Mouse (Mus musculus): Measurements from ENCODE around the gene 1110057P08Rik. TPM values are rescaled to one million over a fixed set of nuclear protein-coding genes. Genes with fewer than 3 reads are reported as not detected.
"Not testable (repeated sequence)": the region's sequence is repeated elsewhere in the genome, so short reads cannot be mapped to it uniquely, and the experiment has no call there.

The 1110057P08Rik gene
- polyA plus RNA-seq (2015; fragmentation: Nextera tagmentation; extraction: Ambion mirVana): not detected in 2 replicates

DNA sequence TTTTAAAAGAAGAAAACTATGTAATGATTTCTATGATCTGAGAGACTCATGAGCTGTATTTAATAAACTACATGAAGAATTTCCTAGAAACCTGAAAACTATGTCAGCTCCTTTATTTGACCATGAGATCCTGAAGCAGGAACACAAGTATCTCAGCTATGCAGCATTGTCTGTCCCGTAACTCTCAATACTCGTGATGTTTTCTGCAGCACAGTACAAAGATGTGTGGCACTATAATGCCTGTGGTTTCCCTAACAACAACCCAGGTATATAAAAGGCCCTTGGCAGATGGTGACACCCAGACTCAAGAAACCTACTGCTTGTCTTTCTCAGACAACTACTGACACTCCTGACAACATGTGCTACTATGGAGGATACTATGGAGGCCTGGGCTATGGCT lies at the start of gene 1110057P08Rik:
TSS of gene 1110057P08Rik (plus strand) at position 301 of the 400 bp plus-strand sequence.
- no peak within 1 kb of the TSS for H3K4me2 ChIP-seq
- ATAC-seq (ENCODE audit: insufficient read depth, low FRiP score, low read depth): no peak
- 77% methylated on average over 2 of the region's 2 CpGs for WGBS
- no peak within 1 kb of the TSS for H3K9ac ChIP-seq
- no peaks in the 10 kb centered on the region for H3K4me1 ChIP-seq
- H3K36me3 ChIP-seq: no peaks in the 10 kb centered on the region
- no peak within 1 kb of the TSS for H3K27ac ChIP-seq
- H3K9me3 ChIP-seq: no peaks in the 10 kb centered on the region
- no peak within 1 kb of the TSS for H3K4me3 ChIP-seq (replicated peaks)
- no peaks in the 10 kb centered on the region for H3K27me3 ChIP-seq (replicated peaks)

DNA sequence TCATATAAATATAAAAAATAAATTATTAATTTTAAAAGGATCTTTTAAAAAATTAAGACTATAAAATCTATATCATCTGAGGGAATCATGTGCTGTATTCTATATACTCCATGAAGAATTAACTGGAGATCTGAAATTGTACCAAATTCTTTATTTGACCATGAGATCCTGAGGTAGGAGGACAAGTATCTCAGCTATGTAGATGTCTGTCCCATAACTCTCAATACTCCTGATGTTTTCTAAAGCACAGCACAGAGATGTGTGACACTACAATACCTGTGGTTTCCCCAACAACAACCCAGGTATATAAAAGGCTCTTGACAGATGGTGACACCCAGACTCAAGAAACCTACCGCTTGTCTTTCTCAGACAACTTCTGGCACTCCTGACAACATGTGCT lies 34.0 kb upstream of the 1110057P08Rik start, which contains the start of gene Gm6358:
TSS of gene Gm6358 (plus strand) at position 301 of the 400 bp plus-strand sequence.
- Histone ChIP-seq H3K27me3 (replicated peaks) (no peaks in the 10 kb centered on the region), H3K4me2 (no peak within 1 kb of the TSS), H3K9ac (no peak within 1 kb of the TSS), H3K27ac (no peak within 1 kb of the TSS), H3K4me1 (no peaks in the 10 kb centered on the region), H3K36me3 (no peaks in the 10 kb centered on the region), H3K9me3 (no peaks in the 10 kb centered on the region), H3K4me3 (replicated peaks) (no peak within 1 kb of the TSS)
- 95% methylated on average over 1 of the region's 1 CpGs for WGBS
- ATAC-seq (ENCODE audit: insufficient read depth, low FRiP score, low read depth): no peak

DNA sequence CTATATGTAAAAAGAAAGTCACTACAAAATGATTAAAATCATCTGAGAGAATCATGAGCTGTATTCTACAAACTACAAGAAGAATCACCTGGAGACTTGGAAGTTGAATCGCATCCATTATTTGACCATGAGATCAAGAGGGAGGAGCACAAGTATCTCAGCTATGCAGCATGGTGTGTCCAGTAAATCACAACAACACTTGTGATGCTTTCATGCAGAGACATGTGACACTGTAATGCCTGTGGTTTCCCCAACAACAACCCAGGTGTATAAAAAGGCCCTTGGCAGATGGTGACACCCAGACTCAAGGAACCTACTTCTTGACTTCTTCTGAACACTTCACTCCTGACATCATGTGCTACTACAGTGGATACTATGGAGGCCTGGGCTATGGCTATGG lies 23.7 kb upstream of the 1110057P08Rik start, which contains the start of gene Gm10061:
TSS of gene Gm10061 (plus strand) at position 301 of the 400 bp plus-strand sequence.
- no peaks in the 10 kb centered on the region for H3K4me1 ChIP-seq
- H3K9me3 ChIP-seq: no peaks in the 10 kb centered on the region
- WGBS: 97% methylated on average over 1 of the region's 1 CpGs

DNA sequence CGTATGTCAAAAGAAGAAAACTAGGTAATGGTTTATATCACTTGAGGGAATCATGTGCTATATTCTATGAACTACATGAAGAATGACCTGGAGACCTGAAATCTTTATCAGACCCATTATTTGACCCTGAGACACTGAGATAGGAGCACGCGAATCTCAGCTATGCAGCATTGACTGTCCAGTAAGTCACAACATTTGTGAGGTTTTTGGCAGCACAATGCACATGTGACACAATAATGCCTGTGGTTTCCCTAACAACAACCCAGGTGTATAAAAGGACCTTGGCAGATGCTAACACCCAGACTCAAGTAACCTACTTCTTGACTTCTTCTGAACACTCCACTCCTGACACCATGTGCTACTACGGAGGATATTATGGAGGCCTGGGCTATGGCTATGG lies 16.9 kb upstream of the 1110057P08Rik start, which contains the start of gene Gm9789:
TSS of gene Gm9789 (plus strand) at position 301 of the 400 bp plus-strand sequence.
- Histone ChIP-seq H3K27ac (no peak within 1 kb of the TSS), H3K4me1 (no peaks in the 10 kb centered on the region), H3K4me3 (replicated peaks) (no peak within 1 kb of the TSS), H3K36me3 (no peaks in the 10 kb centered on the region), H3K27me3 (replicated peaks) (no peaks in the 10 kb centered on the region), H3K9me3 (no peaks in the 10 kb centered on the region), H3K4me2 (no peak within 1 kb of the TSS), H3K9ac (no peak within 1 kb of the TSS)
- WGBS: 88% methylated on average over 4 of the region's 4 CpGs
- no peak for ATAC-seq (ENCODE audit: insufficient read depth, low FRiP score, low read depth)

More for the DNA sequence above, 23.7 kb upstream of the 1110057P08Rik start, which contains the start of gene Gm10061:
- Histone ChIP-seq H3K4me3 (replicated peaks) (no peak within 1 kb of the TSS), H3K9ac (no peak within 1 kb of the TSS), H3K27me3 (replicated peaks) (no peaks in the 10 kb centered on the region), H3K27ac (no peak within 1 kb of the TSS), H3K4me2 (no peak within 1 kb of the TSS), H3K36me3 (no peaks in the 10 kb centered on the region)
- no peak for ATAC-seq (ENCODE audit: insufficient read depth, low FRiP score, low read depth)

DNA sequence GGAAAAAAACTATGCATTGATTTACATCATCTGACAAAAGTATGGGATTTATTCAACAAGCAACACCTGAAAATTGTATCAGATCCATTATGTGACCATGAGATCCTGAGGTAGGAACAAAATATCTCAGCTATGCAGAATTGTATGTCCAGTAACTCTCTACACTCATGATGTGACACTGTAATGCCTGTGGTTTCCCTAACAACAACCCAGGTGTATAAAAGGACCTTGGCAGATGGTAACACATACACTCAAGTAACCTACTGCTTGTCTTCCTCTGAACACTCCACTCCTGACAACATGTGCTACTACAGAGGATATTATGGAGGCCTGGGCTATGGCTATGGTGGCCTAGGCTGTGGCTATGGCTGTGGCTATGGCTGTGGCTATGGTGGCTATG lies 5.3 kb upstream of the 1110057P08Rik start, which contains the start of gene Gm7735:
TSS of gene Gm7735 (plus strand) at position 301 of the 400 bp plus-strand sequence.
- not testable (repeated sequence) for H3K27ac ChIP-seq, H3K9me3 ChIP-seq

DNA sequence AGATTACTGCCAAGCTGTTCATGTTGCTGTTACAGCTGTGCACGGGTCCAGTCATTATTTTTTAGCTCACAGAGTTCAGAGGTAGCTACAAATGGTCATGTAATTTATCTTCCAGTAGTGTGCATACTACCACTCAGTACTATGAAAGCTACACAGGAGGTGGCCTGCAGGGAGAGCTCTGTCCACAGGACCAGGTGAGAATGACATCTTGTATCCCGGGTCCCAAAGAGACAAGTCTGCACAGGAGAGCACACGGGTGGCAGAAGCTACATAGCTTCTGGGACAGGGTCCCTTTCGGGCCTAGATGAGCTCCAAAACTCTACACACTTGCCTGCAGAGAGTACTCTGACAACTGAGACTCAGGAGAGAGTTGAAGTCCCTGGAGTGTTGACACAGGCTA lies 14.1 kb downstream of the 1110057P08Rik start:
- Histone ChIP-seq H3K9me3 (no peaks in the 10 kb centered on the region), H3K9ac (no peak overlapping the region), H3K4me3 (replicated peaks) (no peak overlapping the region), H3K27ac (no peak overlapping the region), H3K4me2 (no peak overlapping the region), H3K36me3 (no peaks in the 10 kb centered on the region), H3K4me1 (no peaks in the 10 kb centered on the region), H3K27me3 (replicated peaks) (no peaks in the 10 kb centered on the region)
- 69% methylated on average over 4 of the region's 4 CpGs for WGBS
- ATAC-seq (ENCODE audit: insufficient read depth, low FRiP score, low read depth): no peak

More for the DNA sequence above, 5.3 kb upstream of the 1110057P08Rik start, which contains the start of gene Gm7735:
- H3K27me3 ChIP-seq (replicated peaks); H3K4me2 ChIP-seq; H3K4me1 ChIP-seq; H3K4me3 ChIP-seq (replicated peaks); H3K9ac ChIP-seq; H3K36me3 ChIP-seq; ATAC-seq (ENCODE audit: insufficient read depth, low FRiP score, low read depth): not testable (repeated sequence)

DNA sequence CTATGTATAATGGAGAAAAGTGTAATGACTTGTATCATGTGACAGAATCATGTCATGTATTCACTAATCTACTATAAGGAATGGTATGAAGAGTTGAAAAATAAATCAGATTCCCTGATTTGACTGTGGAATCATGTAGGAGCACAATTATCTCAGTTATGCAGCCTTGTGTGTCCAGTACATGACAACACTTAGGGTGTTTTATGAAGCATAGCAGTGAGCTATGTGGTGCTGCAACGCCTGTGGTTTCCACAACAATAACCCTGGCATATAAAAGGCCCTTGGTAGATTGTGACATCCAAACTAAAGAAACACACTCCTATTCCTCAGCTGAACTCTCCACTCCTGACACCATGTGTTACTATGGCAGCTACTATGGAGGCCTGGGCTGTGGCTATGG lies 31.0 kb downstream of the 1110057P08Rik start, which contains the start of gene Krtap20-2:
TSS of gene Krtap20-2 (plus strand) at position 301 of the 400 bp plus-strand sequence.
- Histone ChIP-seq H3K27me3 (replicated peaks) (no peaks in the 10 kb centered on the region), H3K27ac (no peak within 1 kb of the TSS), H3K4me2 (no peak within 1 kb of the TSS), H3K36me3 (no peaks in the 10 kb centered on the region), H3K9me3 (no peaks in the 10 kb centered on the region), H3K4me3 (replicated peaks) (no peak within 1 kb of the TSS), H3K9ac (no peak within 1 kb of the TSS), H3K4me1 (no peaks in the 10 kb centered on the region)
- 52% methylated on average over 1 of the region's 1 CpGs for WGBS
- no peak for ATAC-seq (ENCODE audit: insufficient read depth, low FRiP score, low read depth)

Other genes starting within 250 kb of the 1110057P08Rik start
- not detected in 2 replicates for gene Krtap19-9b, start 242.5 kb upstream of the 1110057P08Rik start, polyA plus RNA-seq (2015; fragmentation: Nextera tagmentation; extraction: Ambion mirVana)
- not detected in 2 replicates for gene Krtap16-3, start 211.9 kb upstream of the 1110057P08Rik start, polyA plus RNA-seq (2015; fragmentation: Nextera tagmentation; extraction: Ambion mirVana)
- not detected in 2 replicates for gene Krtap22-2, start 164.0 kb upstream of the 1110057P08Rik start, polyA plus RNA-seq (2015; fragmentation: Nextera tagmentation; extraction: Ambion mirVana)
- gene Gm10229, start 159.5 kb upstream of the 1110057P08Rik start, polyA plus RNA-seq (2015; fragmentation: Nextera tagmentation; extraction: Ambion mirVana): not detected in 2 replicates
- gene Krtap6-1, start 143.0 kb upstream of the 1110057P08Rik start, polyA plus RNA-seq (2015; fragmentation: Nextera tagmentation; extraction: Ambion mirVana): not detected in 2 replicates
- not detected in 2 replicates for gene Gm10228, start 133.3 kb upstream of the 1110057P08Rik start, polyA plus RNA-seq (2015; fragmentation: Nextera tagmentation; extraction: Ambion mirVana)
- not detected in 2 replicates for gene Krtap6-5, start 126.9 kb upstream of the 1110057P08Rik start, polyA plus RNA-seq (2015; fragmentation: Nextera tagmentation; extraction: Ambion mirVana)
- gene 1110025L11Rik, start 110.7 kb upstream of the 1110057P08Rik start, polyA plus RNA-seq (2015; fragmentation: Nextera tagmentation; extraction: Ambion mirVana): not detected in 2 replicates
- gene Krtap6-3, start 90.7 kb upstream of the 1110057P08Rik start, polyA plus RNA-seq (2015; fragmentation: Nextera tagmentation; extraction: Ambion mirVana): not detected in 2 replicates
- not detected in 2 replicates for gene Gm6358, start 33.9 kb upstream of the 1110057P08Rik start, polyA plus RNA-seq (2015; fragmentation: Nextera tagmentation; extraction: Ambion mirVana)
- not detected in 2 replicates for gene Gm10061, start 23.6 kb upstream of the 1110057P08Rik start, polyA plus RNA-seq (2015; fragmentation: Nextera tagmentation; extraction: Ambion mirVana)
- gene Gm9789, start 16.8 kb upstream of the 1110057P08Rik start, polyA plus RNA-seq (2015; fragmentation: Nextera tagmentation; extraction: Ambion mirVana): not detected in 2 replicates
- not detected in 2 replicates for gene Gm7735, start 5.2 kb upstream of the 1110057P08Rik start, polyA plus RNA-seq (2015; fragmentation: Nextera tagmentation; extraction: Ambion mirVana)
- not detected in 2 replicates for gene Krtap20-2, start 31.1 kb downstream of the 1110057P08Rik start, polyA plus RNA-seq (2015; fragmentation: Nextera tagmentation; extraction: Ambion mirVana)
- not detected in 2 replicates for gene Krtap21-1, start 229.1 kb downstream of the 1110057P08Rik start, polyA plus RNA-seq (2015; fragmentation: Nextera tagmentation; extraction: Ambion mirVana)
- not detected in 2 replicates for gene Krtap6-2, start 245.4 kb downstream of the 1110057P08Rik start, polyA plus RNA-seq (2015; fragmentation: Nextera tagmentation; extraction: Ambion mirVana)